Mouse (Mus musculus) intestine, postnatal 0 days (tissue): ENCODE measurements around the gene Mmp17. TPM values are rescaled to one million over a fixed set of nuclear protein-coding genes. Genes with fewer than 3 reads are reported as not detected.

Experiments
- ATAC-seq: fragments of 200-750 bp; cut with Nextera tagmentation; 2 replicates; pipeline ENCODE4 v1.8.0; 2017; ENCODE audit warnings: mild to moderate bottlenecking, moderate TSS enrichment, moderate library complexity
- H3K27ac ChIP-seq: fragments of 300-500 bp; sonication (generic); 2 replicates; pipeline ENCODE4 v1.5.1; 2014; ENCODE audit warnings: mild to moderate bottlenecking, low read depth, low read length, moderate library complexity
- H3K27me3 ChIP-seq: fragments of 300-500 bp; sonication (generic); replicated peaks from 2 replicates; pipeline ENCODE4 v1.6.1; 2014; ENCODE audit warnings: low read length, mixed read lengths; ENCODE audit not compliant: control insufficient read depth, insufficient read depth
- H3K36me3 ChIP-seq: fragments of 300-500 bp; sonication (generic); 2 replicates; pipeline ENCODE4 v1.6.1; 2014; ENCODE audit warnings: mild to moderate bottlenecking, moderate library complexity; ENCODE audit not compliant: control insufficient read depth, insufficient read depth
- H3K4me1 ChIP-seq: fragments of 300-500 bp; sonication (generic); replicated peaks from 2 replicates; pipeline ENCODE4 v1.6.1; 2014; ENCODE audit warnings: antibody characterized with exemption, low read length, mixed read lengths; ENCODE audit not compliant: control insufficient read depth, insufficient read depth
- H3K4me2 ChIP-seq: fragments of 300-500 bp; sonication (generic); replicated peaks from 2 replicates; pipeline ENCODE4 v1.6.1; 2014; ENCODE audit warnings: low read depth, mild to moderate bottlenecking, moderate library complexity
- H3K4me3 ChIP-seq: fragments of 300-500 bp; sonication (generic); 2 replicates; pipeline ENCODE4 v1.5.1; 2014; ENCODE audit warnings: low read depth, low read length
- H3K9ac ChIP-seq: fragments of 300-500 bp; sonication (generic); 2 replicates; pipeline ENCODE4 v1.6.1; 2014; ENCODE audit warnings: mild to moderate bottlenecking, low read depth, low read length
- H3K9me3 ChIP-seq: fragments of 300-500 bp; sonication (generic); 2 replicates; pipeline ENCODE4 v1.6.1; 2016; ENCODE audit warnings: mixed run types; ENCODE audit not compliant: control insufficient read depth
- CTCF ChIP-seq: sonication (generic); IDR thresholded peaks from 2 replicates; pipeline ENCODE4 v1.5.1; 2016; ENCODE audit warnings: low read depth, mild to moderate bottlenecking, control low read depth, antibody characterized with exemption, moderate library complexity
- WGBS: fragments of 180-500 bp; shearing (Covaris S2); extraction: QIAGEN DNeasy Blood & Tissue Kit; methylation state at CpG from one replicate; pipeline ENCODE4 v1.1.7; 2014; 5-methylcytosine and 5-hydroxymethylcytosine counted together
- polyA plus RNA-seq: library from polyadenylated mRNA; unstranded; fragments of >200 nt; fragmentation: Nextera tagmentation; extraction: Ambion mirVana; gene quantifications from 2 replicates; pipeline ENCODE4 v1.2.1, GENCODE M21; 2015

Mmp17 gene
- polyA plus RNA-seq, 1 experiment from 2014 or later, result 2.9 TPM

DNA sequence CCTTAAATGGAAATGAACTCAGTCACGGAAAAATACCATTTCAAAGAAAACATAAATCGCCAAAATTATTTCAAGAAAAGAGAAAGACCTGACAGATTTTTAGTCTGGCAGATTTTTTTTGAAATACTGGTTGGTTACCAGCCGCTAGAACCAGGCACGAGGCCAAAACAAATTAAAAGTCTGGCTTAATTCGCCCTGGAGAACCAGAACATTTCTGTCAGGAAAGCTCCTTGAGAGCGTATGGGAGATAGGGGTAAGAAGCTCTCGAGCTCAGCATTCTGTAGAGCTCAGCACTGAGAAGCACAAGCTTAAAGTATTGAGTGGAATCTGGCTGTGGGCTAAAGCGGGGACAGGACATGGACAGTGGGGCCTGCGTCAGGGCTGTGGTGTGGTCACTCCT is 38.2 kb upstream of the Mmp17 start:
- H3K4me2 ChIP-seq, result no peak overlapping the region
- H3K9me3 ChIP-seq, result no peaks in the 10 kb centered on the region
- 84% methylated on average over 9 of the region's 9 CpGs for WGBS
- no peak overlapping the region for H3K9ac ChIP-seq
- no peak for TF ChIP-seq CTCF
- H3K36me3 ChIP-seq, result peaks cover 94% of the 10 kb centered on the region
- no peak overlapping the region for H3K27ac ChIP-seq
- H3K27me3 ChIP-seq, result no peaks in the 10 kb centered on the region
- H3K4me3 ChIP-seq, result no peak overlapping the region
- H3K4me1 ChIP-seq, result no peaks in the 10 kb centered on the region
- ATAC-seq, result no peak

DNA sequence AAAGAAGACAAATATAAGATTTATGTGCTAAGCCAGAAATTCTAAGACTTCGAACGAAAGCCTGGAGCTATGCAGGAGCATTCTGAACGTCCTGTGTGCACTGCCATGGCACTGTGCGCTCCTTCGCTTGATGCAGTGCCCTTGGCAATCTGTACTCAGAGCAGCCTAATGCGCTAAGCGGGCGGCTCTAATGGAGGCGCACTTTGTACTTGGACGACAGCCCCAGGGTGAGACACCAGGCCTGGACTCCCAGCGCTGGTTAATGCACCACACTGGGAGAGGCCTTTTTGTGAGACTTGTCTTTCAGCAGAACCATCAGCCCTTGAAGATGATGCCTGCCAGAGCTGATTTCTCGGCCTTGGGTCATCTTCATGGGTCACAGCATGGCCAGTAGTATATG is 34.3 kb upstream of the Mmp17 start:
- Histone ChIP-seq H3K9me3 (no peaks in the 10 kb centered on the region), H3K9ac (no peak overlapping the region), H3K4me2 (no peak overlapping the region), H3K4me3 (no peak overlapping the region), H3K27ac (no peak overlapping the region), H3K36me3 (peaks cover 94% of the 10 kb centered on the region), H3K4me1 (no peaks in the 10 kb centered on the region), H3K27me3 (no peaks in the 10 kb centered on the region)
- TF ChIP-seq CTCF, result no peak
- no peak for ATAC-seq
- 90% methylated on average over 12 of the region's 12 CpGs for WGBS

GRCm38 (mm10) chr5:129550790-129551189 is 33.2 kb upstream of the Mmp17 start:
- H3K36me3 ChIP-seq, result peaks cover 99% of the 10 kb centered on the region
- no peaks in the 10 kb centered on the region for H3K27me3 ChIP-seq
- H3K4me2 ChIP-seq, result no peak overlapping the region
- H3K9ac ChIP-seq, result no peak overlapping the region
- no peak for ATAC-seq
- no peaks in the 10 kb centered on the region for H3K9me3 ChIP-seq
- 95% methylated on average over 6 of the region's 6 CpGs for WGBS
- no peak overlapping the region for H3K4me3 ChIP-seq
- H3K4me1 ChIP-seq, result no peaks in the 10 kb centered on the region
- no peak overlapping the region for H3K27ac ChIP-seq
- TF ChIP-seq CTCF, result no peak

- 90% methylated on average over 2 of the region's 2 CpGs for WGBS
- Histone ChIP-seq H3K9me3 (no peaks in the 10 kb centered on the region), H3K4me1 (no peaks in the 10 kb centered on the region), H3K4me3 (no peak overlapping the region), H3K27ac (no peak overlapping the region), H3K4me2 (no peak overlapping the region), H3K27me3 (no peaks in the 10 kb centered on the region), H3K9ac (no peak overlapping the region), H3K36me3 (peaks cover 97% of the 10 kb centered on the region)
- ATAC-seq, result no peak
- no peak for TF ChIP-seq CTCF
These were observed 32.0 kb upstream of the Mmp17 start for GRCm38 (mm10) chr5:129551991-129552390.

- no peaks in the 10 kb centered on the region for H3K4me1 ChIP-seq
- 86% methylated on average over 6 of the region's 6 CpGs for WGBS
- TF ChIP-seq CTCF, result no peak
- H3K27ac ChIP-seq, result no peak overlapping the region
- peaks cover 98% of the 10 kb centered on the region for H3K36me3 ChIP-seq
- no peak overlapping the region for H3K4me2 ChIP-seq
- no peaks in the 10 kb centered on the region for H3K27me3 ChIP-seq
- no peaks in the 10 kb centered on the region for H3K9me3 ChIP-seq
- no peak overlapping the region for H3K9ac ChIP-seq
- no peak for ATAC-seq
- no peak overlapping the region for H3K4me3 ChIP-seq
These were observed 30.3 kb upstream of the Mmp17 start for GRCm38 (mm10) chr5:129553642-129554041.

GRCm38 (mm10) chr5:129558591-129558990 is 25.4 kb upstream of the Mmp17 start:
- Histone ChIP-seq H3K9ac (no peak overlapping the region), H3K27ac (no peak overlapping the region), H3K36me3 (peaks cover 85% of the 10 kb centered on the region), H3K4me3 (no peak overlapping the region), H3K27me3 (no peaks in the 10 kb centered on the region), H3K4me2 (no peak overlapping the region), H3K4me1 (no peaks in the 10 kb centered on the region), H3K9me3 (no peaks in the 10 kb centered on the region)
- no peak for TF ChIP-seq CTCF
- 80% methylated on average over 5 of the region's 5 CpGs for WGBS
- ATAC-seq, result no peak

GRCm38 (mm10) chr5:129559283-129559682 is 24.7 kb upstream of the Mmp17 start:
- no peak overlapping the region for H3K9ac ChIP-seq
- H3K4me1 ChIP-seq, result no peaks in the 10 kb centered on the region
- H3K27ac ChIP-seq, result no peak overlapping the region
- no peak for TF ChIP-seq CTCF
- no peak for ATAC-seq
- H3K4me3 ChIP-seq, result no peak overlapping the region
- no peaks in the 10 kb centered on the region for H3K27me3 ChIP-seq
- 90% methylated on average over 11 of the region's 11 CpGs for WGBS
- peaks cover 85% of the 10 kb centered on the region for H3K36me3 ChIP-seq
- no peaks in the 10 kb centered on the region for H3K9me3 ChIP-seq
- H3K4me2 ChIP-seq, result no peak overlapping the region
